Mouse (Mus musculus) adrenal gland, adult 2 months (tissue): ENCODE measurements around the gene Rnase9. TPM values are rescaled to one million over a fixed set of nuclear protein-coding genes. Genes with fewer than 3 reads are reported as not detected.

Experiments
- DNase-seq: peaks from one replicate; pipeline ENCODE4 v3.0.0; 2021
- long read RNA-seq: library from polyadenylated mRNA; stranded (forward); transcript quantifications from one replicate; pipeline ENCODE4 v2.0.0, GENCODE M21; 2021
- polyA plus RNA-seq: library from polyadenylated mRNA; depleted of rRNA; stranded (reverse); fragments of >200 nt; gene quantifications from 2 replicates; pipeline ENCODE4 v1.2.3, GENCODE M21; 2012; rRNA removed
- total RNA-seq, 2 experiments: library from RNA; stranded (reverse); gene quantifications; 2 replicates each; pipeline ENCODE4 v1.2.3; 2021

Rnase9 gene
- total RNA-seq (not detected), polyA plus RNA-seq (not detected in 2 replicates)
- long read RNA-seq: 0 reads

GRCm38 (mm10) chr14:51041769-51042168 is at the start of gene Rnase9:
Gene Rnase9, minus strand, starts transcription at chr14:51041869.
- DNase-seq: no peak

- DNase-seq: peak; percentile 89
Observed at GRCm38 (mm10) chr14:51090077-51090781, 48.6 kb upstream of the Rnase9 start.

GRCm38 (mm10) chr14:51089674-51090076 is 48.0 kb upstream of the Rnase9 start:
- no peak for DNase-seq

- peak; percentile 97 for DNase-seq
Observed at GRCm38 (mm10) chr14:51088970-51089673, 47.5 kb upstream of the Rnase9 start.

GRCm38 (mm10) chr14:51088166-51088969 is 46.7 kb upstream of the Rnase9 start:
- DNase-seq: peak; percentile 92

GRCm38 (mm10) chr14:51087762-51088161 is 46.1 kb upstream of the Rnase9 start:
- no peak for DNase-seq

GRCm38 (mm10) chr14:51085911-51086310 is 44.2 kb upstream of the Rnase9 start:
- DNase-seq: no peak

- DNase-seq: no peak
Observed at GRCm38 (mm10) chr14:51085086-51085485, 43.4 kb upstream of the Rnase9 start.

- no peak for DNase-seq
Observed at GRCm38 (mm10) chr14:51083805-51084204, 42.1 kb upstream of the Rnase9 start.

GRCm38 (mm10) chr14:51082599-51083581 is 41.2 kb upstream of the Rnase9 start:
- DNase-seq: peak; percentile 85

GRCm38 (mm10) chr14:51081035-51081434 is 39.4 kb upstream of the Rnase9 start:
- DNase-seq: no peak

GRCm38 (mm10) chr14:51079180-51079579 is 37.5 kb upstream of the Rnase9 start:
- no peak for DNase-seq

- no peak for DNase-seq
Observed at GRCm38 (mm10) chr14:51074335-51074734, 32.7 kb upstream of the Rnase9 start, which contains the start of gene Olfr750. Gene Olfr750, minus strand, starts transcription at chr14:51074435.

GRCm38 (mm10) chr14:51069617-51070016 is 27.9 kb upstream of the Rnase9 start:
- DNase-seq: peak; percentile 29

- no peak for DNase-seq
Observed at GRCm38 (mm10) chr14:51068956-51069355, 27.3 kb upstream of the Rnase9 start.

GRCm38 (mm10) chr14:51060761-51061160 is 19.1 kb upstream of the Rnase9 start:
- DNase-seq: no peak

- no peak for DNase-seq
Observed at GRCm38 (mm10) chr14:51057401-51057831, 15.7 kb upstream of the Rnase9 start, which contains the start of gene Rnase12. Gene Rnase12, minus strand, starts transcription at chr14:51057661.

GRCm38 (mm10) chr14:51054243-51055237 is 12.9 kb upstream of the Rnase9 start:
- DNase-seq: no peak

- no peak for DNase-seq
Observed at GRCm38 (mm10) chr14:51053176-51053575, 11.5 kb upstream of the Rnase9 start.

GRCm38 (mm10) chr14:51051941-51052340 is 10.3 kb upstream of the Rnase9 start:
- DNase-seq: no peak
